Mouse (Mus musculus): ENCODE data around the gene Retreg1. TPM values are rescaled to one million over a fixed set of nuclear protein-coding genes. Genes with fewer than 3 reads are reported as not detected.

Retreg1 gene
- total and polyA plus RNA-seq, 2 experiments from 2014 or later, result 19.1 to 38.1 TPM

- no peaks in the 10 kb centered on the region for H3K4me1 ChIP-seq (ENCODE audit: insufficient read depth)
- TF ChIP-seq CTCF (IDR thresholded peaks at IDR 0.05; ENCODE audit: low read depth), result no peak
- no peaks in the 10 kb centered on the region for H3K36me3 ChIP-seq (ENCODE audit: insufficient read depth)
- H3K27me3 ChIP-seq (ENCODE audit: insufficient read depth, low read length), result no peaks in the 10 kb centered on the region
- no peaks in the 10 kb centered on the region for H3K9me3 ChIP-seq (ENCODE audit: low read length)
- DNase-seq (no peak), ATAC-seq (no peak)
- no peak overlapping the region for H3K4me2 ChIP-seq (ENCODE audit: low read depth)
- 85% methylated on average over 3 of the region's 3 CpGs for WGBS
- H3K27ac ChIP-seq (ENCODE audit: low read depth, low read length), result no peak overlapping the region
- no peak overlapping the region for H3K9ac ChIP-seq
- H3K4me3 ChIP-seq (ENCODE audit: low read depth, low read length), result no peak overlapping the region
These were observed 165.6 kb downstream of the Retreg1 start for GRCm38 (mm10) chr15:26008621-26009020.

- no peak overlapping the region for H3K4me3 ChIP-seq (ENCODE audit: low read depth, low read length)
- no peak for ATAC-seq
These were observed 169.9 kb downstream of the Retreg1 start for GRCm38 (mm10) chr15:26012891-26013290.

GRCm38 (mm10) chr15:26015979-26016665, 173.1 kb downstream of the Retreg1 start:
- H3K27ac ChIP-seq (ENCODE audit: low read depth, low read length), result no peak overlapping the region
- DNase-seq, result no peak
- no peak overlapping the region for H3K4me2 ChIP-seq (ENCODE audit: low read depth)

More at GRCm38 (mm10) chr15:26012891-26013290, 169.9 kb downstream of the Retreg1 start:
- no peak overlapping the region for H3K9ac ChIP-seq
- WGBS, result 73% methylated on average over 4 of the region's 4 CpGs
- no peaks in the 10 kb centered on the region for H3K27me3 ChIP-seq (ENCODE audit: insufficient read depth, low read length)
- no peak for TF ChIP-seq CTCF (IDR thresholded peaks at IDR 0.05; ENCODE audit: low read depth)
- no peaks in the 10 kb centered on the region for H3K9me3 ChIP-seq (ENCODE audit: low read length)
- H3K4me1 ChIP-seq (ENCODE audit: insufficient read depth), result no peaks in the 10 kb centered on the region
- H3K36me3 ChIP-seq (ENCODE audit: insufficient read depth), result no peaks in the 10 kb centered on the region
- H3K27ac ChIP-seq (ENCODE audit: low read depth, low read length), result no peak overlapping the region
- no peak overlapping the region for H3K4me2 ChIP-seq (ENCODE audit: low read depth)
- no peak for DNase-seq

GRCm38 (mm10) chr15:26021721-26022120, 178.7 kb downstream of the Retreg1 start:
- Histone ChIP-seq H3K9ac (no peak overlapping the region), H3K27ac (ENCODE audit: low read depth, low read length) (no peak overlapping the region), H3K4me2 (ENCODE audit: low read depth) (no peak overlapping the region), H3K36me3 (ENCODE audit: insufficient read depth) (no peaks in the 10 kb centered on the region), H3K27me3 (ENCODE audit: insufficient read depth, low read length) (no peaks in the 10 kb centered on the region), H3K4me3 (ENCODE audit: low read depth, low read length) (no peak overlapping the region), H3K9me3 (ENCODE audit: low read length) (no peaks in the 10 kb centered on the region), H3K4me1 (ENCODE audit: insufficient read depth) (no peaks in the 10 kb centered on the region)
- DNase-seq (peak; percentile 9), ATAC-seq (peak; percentile 38; the same call in 1 of the 2 replicates)
- 18% methylated on average over 8 of the region's 8 CpGs for WGBS
- TF ChIP-seq CTCF (IDR thresholded peaks at IDR 0.05; ENCODE audit: low read depth), result no peak

More at GRCm38 (mm10) chr15:26015979-26016665, 173.1 kb downstream of the Retreg1 start:
- no peak for TF ChIP-seq CTCF (IDR thresholded peaks at IDR 0.05; ENCODE audit: low read depth)
- no peaks in the 10 kb centered on the region for H3K9me3 ChIP-seq (ENCODE audit: low read length)
- H3K9ac ChIP-seq, result no peak overlapping the region
- WGBS, result 73% methylated on average over 14 of the region's 14 CpGs
- H3K4me3 ChIP-seq (ENCODE audit: low read depth, low read length), result no peak overlapping the region
- no peaks in the 10 kb centered on the region for H3K4me1 ChIP-seq (ENCODE audit: insufficient read depth)
- H3K27me3 ChIP-seq (ENCODE audit: insufficient read depth, low read length), result no peaks in the 10 kb centered on the region
- H3K36me3 ChIP-seq (ENCODE audit: insufficient read depth), result no peaks in the 10 kb centered on the region
- ATAC-seq, result no peak

GRCm38 (mm10) chr15:26022636-26023035, 179.7 kb downstream of the Retreg1 start:
- H3K27ac ChIP-seq (ENCODE audit: low read depth, low read length), result no peak overlapping the region
- H3K9ac ChIP-seq, result no peak overlapping the region
- ATAC-seq (no peak), DNase-seq (no peak)
- no peak overlapping the region for H3K4me3 ChIP-seq (ENCODE audit: low read depth, low read length)
- WGBS, result 73% methylated on average over 5 of the region's 5 CpGs
- H3K27me3 ChIP-seq (ENCODE audit: insufficient read depth, low read length), result no peaks in the 10 kb centered on the region
- no peak for TF ChIP-seq CTCF (IDR thresholded peaks at IDR 0.05; ENCODE audit: low read depth)
- no peaks in the 10 kb centered on the region for H3K9me3 ChIP-seq (ENCODE audit: low read length)
- no peaks in the 10 kb centered on the region for H3K4me1 ChIP-seq (ENCODE audit: insufficient read depth)
- no peaks in the 10 kb centered on the region for H3K36me3 ChIP-seq (ENCODE audit: insufficient read depth)
- H3K4me2 ChIP-seq (ENCODE audit: low read depth), result no peak overlapping the region

Small RNA genes within 50 kb of the gene (microRNA-seq; reads per million reads assigned to microRNA genes)
- 0 reads per million in 2 experiments for gene Mir7212

Other genes starting within 250 kb of the Retreg1 start
- gene Myo10, start 220.7 kb upstream of the Retreg1 start, total RNA-seq (2014; rRNA removed), result 17.2 and 24.2 TPM in 2 replicates
- gene Myo10, start 220.7 kb upstream of the Retreg1 start, polyA plus RNA-seq (2015; fragmentation: Nextera tagmentation; extraction: Ambion mirVana), result 11.3 and 22.3 TPM in 2 replicates
- 40.9 and 43.6 TPM in 2 replicates for gene Zfp622, start 141.2 kb downstream of the Retreg1 start, total RNA-seq (2014; rRNA removed)
- gene Zfp622, start 141.2 kb downstream of the Retreg1 start, polyA plus RNA-seq (2015; fragmentation: Nextera tagmentation; extraction: Ambion mirVana), result 31.6 and 36.3 TPM in 2 replicates

Measured in forebrain, postnatal 0 days (tissue).